Mouse (Mus musculus): Measurements from ENCODE around the gene Phox2b. TPM values are rescaled to one million over a fixed set of nuclear protein-coding genes. Genes with fewer than 3 reads are reported as not detected.

Phox2b gene
- polyA plus RNA-seq, 1 experiment from 2014 or later = 0.44 TPM

GRCm38 (mm10) chr5:67083117-67083516 is 16.0 kb downstream of the Phox2b start:
- H3K4me1 ChIP-seq = no peaks in the 10 kb centered on the region
- WGBS = 36% methylated on average over 6 of the region's 6 CpGs
- H3K4me2 ChIP-seq = no peak overlapping the region
- no peaks in the 10 kb centered on the region for H3K36me3 ChIP-seq
- no peak overlapping the region for H3K9ac ChIP-seq
- peaks cover 77% of the 10 kb centered on the region for H3K27me3 ChIP-seq (replicated peaks)
- no peak overlapping the region for H3K27ac ChIP-seq (replicated peaks)
- H3K9me3 ChIP-seq = peaks cover 10% of the 10 kb centered on the region; the same call in 1 of the 2 replicates
- ATAC-seq (ENCODE audit: extremely low read depth, insufficient number of reproducible peaks, low FRiP score, low TSS enrichment) = no peak
- H3K4me3 ChIP-seq = no peak overlapping the region

DNA sequence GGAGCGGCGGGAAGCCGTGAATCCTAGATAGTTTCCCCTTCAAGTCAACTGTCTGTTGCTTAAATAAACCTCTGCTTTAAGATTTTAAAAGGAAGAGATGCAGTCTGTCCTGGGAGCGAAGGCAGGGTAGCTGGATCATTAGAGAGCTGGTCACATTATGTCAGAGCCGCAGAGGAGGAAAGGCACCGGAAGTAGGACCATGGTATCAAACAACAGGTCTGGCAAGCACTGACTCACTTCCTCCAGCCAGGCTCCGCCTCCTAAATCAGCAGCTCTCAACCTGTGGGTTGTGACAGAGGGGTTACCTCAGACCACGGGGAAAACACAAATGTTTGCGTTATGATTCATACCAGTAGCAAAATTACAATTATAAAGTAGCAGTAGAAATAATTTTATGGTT is 35.5 kb downstream of the Phox2b start:
- Histone ChIP-seq H3K9ac (no peak overlapping the region), H3K4me1 (0 out of 2 replicates have a peak, but pooled peaks cover 3% of the 10 kb centered on the region), H3K27me3 (replicated peaks) (no peaks in the 10 kb centered on the region), H3K36me3 (no peaks in the 10 kb centered on the region), H3K27ac (replicated peaks) (no peak overlapping the region), H3K9me3 (no peaks in the 10 kb centered on the region), H3K4me3 (no peak overlapping the region), H3K4me2 (0 out of 2 replicates have a peak overlapping the region, but pooled peaks have one; percentile 4)
- ATAC-seq (ENCODE audit: extremely low read depth, insufficient number of reproducible peaks, low FRiP score, low TSS enrichment) = no peak
- 59% methylated on average over 9 of the region's 9 CpGs for WGBS

DNA sequence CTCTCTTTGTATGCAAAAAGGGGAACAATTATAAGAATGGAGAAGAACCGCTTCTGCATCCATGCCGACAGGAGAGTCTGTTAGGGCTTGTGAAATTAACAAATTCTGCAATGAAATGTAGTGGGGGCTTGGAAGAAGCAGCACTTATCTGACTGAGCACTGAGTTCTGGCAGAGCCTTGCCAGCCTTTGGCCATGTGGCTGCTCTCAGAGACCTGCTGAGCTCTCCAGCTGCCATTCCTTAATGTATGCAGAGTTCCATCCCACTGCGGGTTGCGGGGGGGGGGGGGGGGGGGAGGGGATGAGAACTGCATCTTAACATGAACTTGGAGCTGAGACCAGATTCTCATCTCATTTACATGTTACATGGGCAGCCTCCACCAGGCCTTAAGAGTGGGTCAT is 38.6 kb downstream of the Phox2b start:
- H3K9me3 ChIP-seq = no peaks in the 10 kb centered on the region
- 38% methylated on average over 4 of the region's 4 CpGs for WGBS
- H3K4me1 ChIP-seq = 0 out of 2 replicates have a peak, but pooled peaks cover 3% of the 10 kb centered on the region
- no peak for ATAC-seq (ENCODE audit: extremely low read depth, insufficient number of reproducible peaks, low FRiP score, low TSS enrichment)
- no peaks in the 10 kb centered on the region; the same call in 1 of the 2 replicates for H3K27me3 ChIP-seq (replicated peaks)
- no peak overlapping the region for H3K4me2 ChIP-seq
- H3K4me3 ChIP-seq = no peak overlapping the region
- H3K27ac ChIP-seq (replicated peaks) = no peak overlapping the region
- peaks cover under 1% of the 10 kb centered on the region for H3K36me3 ChIP-seq
- H3K9ac ChIP-seq = no peak overlapping the region

DNA sequence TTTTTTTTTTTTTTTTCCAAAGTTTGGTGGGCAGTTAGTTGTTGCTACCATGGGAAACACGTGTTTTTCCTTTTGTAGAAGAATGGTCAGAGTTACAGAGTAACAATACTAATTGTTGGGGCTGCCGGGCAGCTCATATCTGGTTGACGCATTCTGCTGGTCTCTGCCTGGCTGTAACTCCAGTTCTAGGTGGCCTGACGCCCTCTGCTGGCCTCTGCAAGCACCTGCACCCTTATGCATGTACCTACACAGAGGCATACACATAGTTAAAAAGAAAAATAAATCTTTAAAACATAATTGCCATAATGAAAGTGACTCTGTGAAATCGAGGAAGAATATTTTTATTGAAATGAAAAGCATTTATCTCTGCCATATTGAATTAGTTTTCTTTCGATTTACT is 41.3 kb downstream of the Phox2b start:
- Histone ChIP-seq H3K36me3 (peaks cover 5% of the 10 kb centered on the region), H3K4me1 (no peaks in the 10 kb centered on the region), H3K9me3 (no peaks in the 10 kb centered on the region), H3K27ac (replicated peaks) (no peak overlapping the region), H3K4me3 (no peak overlapping the region), H3K4me2 (no peak overlapping the region), H3K27me3 (replicated peaks) (no peaks in the 10 kb centered on the region; the same call in 1 of the 2 replicates), H3K9ac (no peak overlapping the region)
- ATAC-seq (ENCODE audit: extremely low read depth, insufficient number of reproducible peaks, low FRiP score, low TSS enrichment) = no peak
- 74% methylated on average over 6 of the region's 6 CpGs for WGBS

GRCm38 (mm10) chr5:67048003-67048402 is 51.1 kb downstream of the Phox2b start:
- WGBS = 13% methylated on average over 4 of the region's 4 CpGs
- no peaks in the 10 kb centered on the region for H3K9me3 ChIP-seq
- H3K4me1 ChIP-seq = no peaks in the 10 kb centered on the region
- peaks cover 19% of the 10 kb centered on the region for H3K27me3 ChIP-seq (replicated peaks)
- no peak overlapping the region for H3K9ac ChIP-seq
- 0 out of 2 replicates have a peak, but pooled peaks cover 3% of the 10 kb centered on the region for H3K36me3 ChIP-seq
- H3K27ac ChIP-seq (replicated peaks) = no peak overlapping the region
- H3K4me3 ChIP-seq = no peak overlapping the region
- ATAC-seq (ENCODE audit: extremely low read depth, insufficient number of reproducible peaks, low FRiP score, low TSS enrichment) = no peak
- H3K4me2 ChIP-seq = no peak overlapping the region

Small RNA genes within 50 kb of the gene (microRNA-seq; reads per million reads assigned to microRNA genes)
- gene Gm23841 = not detected

Other genes with a start within 250 kb of the Phox2b start
- gene Tmem33, start 161.3 kb upstream of the Phox2b start, polyA plus RNA-seq (2015; fragmentation: Nextera tagmentation; extraction: Ambion mirVana) = 48.5 and 60.0 TPM in 2 replicates
- gene Slc30a9, start 207.7 kb upstream of the Phox2b start, polyA plus RNA-seq (2015; fragmentation: Nextera tagmentation; extraction: Ambion mirVana) = 107 and 122 TPM in 2 replicates